Mouse (Mus musculus) adrenal gland, postnatal 36 days (tissue): Measurements from ENCODE around the gene Myl6b. TPM values are rescaled to one million over a fixed set of nuclear protein-coding genes. Genes with fewer than 3 reads are reported as not detected.

Experiments used
- DNase-seq, 2 experiments: peaks; one replicate each; pipeline ENCODE4 v3.0.0; 2021; ENCODE audit warnings: mixed read lengths in 1 of 2
- long read RNA-seq, 2 experiments: library from polyadenylated mRNA; stranded (forward); transcript quantifications; one replicate each; pipeline ENCODE4 v2.0.0; 2021; ENCODE audit warnings: borderline sequencing depth in 2 of 2
- total RNA-seq, 2 experiments: library from RNA; stranded (reverse); gene quantifications; 2 replicates each; pipeline ENCODE4 v1.2.3; 2021

Myl6b gene
- total RNA-seq = 1 to 10 TPM; 5.6 to 6.1 TPM
- long read RNA-seq, experiment 1, partial matches to known transcripts = 1 of 1 reads
- long read RNA-seq, experiment 1, other reads (novel, unspliced or antisense) = 0 of 1 reads
- long read RNA-seq, experiment 2 = 0 reads

GRCm38 (mm10) chr10:128498590-128498989 lies at the start of gene Myl6b:
Myl6b (minus strand) TSS chr10:128498685.
- DNase-seq = peak; percentile 97 to 98

DNA sequence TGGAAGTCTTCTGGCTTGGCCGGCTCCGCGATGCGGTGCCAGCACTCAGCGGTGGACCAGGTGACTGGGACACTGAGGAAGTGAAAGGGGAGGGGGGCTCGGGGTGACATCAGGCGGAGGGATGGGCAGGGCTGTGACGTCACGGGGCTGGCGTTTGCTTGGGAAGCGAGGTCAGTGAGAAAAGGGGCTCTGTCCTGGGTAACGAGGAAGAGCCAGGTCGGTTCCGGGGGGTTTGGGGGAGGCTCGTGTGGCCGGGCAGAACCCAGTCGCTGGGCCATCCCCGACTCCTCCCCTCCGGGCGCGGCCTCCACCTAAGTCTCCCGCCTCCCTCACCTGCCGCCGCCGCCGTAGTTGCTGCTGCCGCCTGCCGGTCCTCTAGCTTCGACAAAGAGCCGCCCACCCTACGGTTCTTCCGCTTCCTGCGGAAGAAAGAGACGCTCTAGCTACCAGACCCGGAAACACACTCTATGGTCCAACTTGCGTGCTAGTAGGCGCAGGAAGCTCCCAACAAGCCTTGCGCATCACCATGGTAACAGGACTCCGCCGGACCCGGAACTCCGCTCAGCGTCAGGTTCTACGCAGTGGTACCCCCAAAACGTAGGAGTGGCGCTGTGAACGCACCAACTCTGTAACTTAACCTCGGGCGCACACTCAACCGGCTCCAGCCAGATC lies 49.0 kb upstream of the Myl6b start, which contains the start of gene Zc3h10:
Gene Zc3h10 (minus strand): TSS at position 414 of the 672 bp plus-strand sequence.
- DNase-seq = peak; percentile 94

- DNase-seq = no peak
These were observed 48.3 kb upstream of the Myl6b start for GRCm38 (mm10) chr10:128546787-128547186.

DNA sequence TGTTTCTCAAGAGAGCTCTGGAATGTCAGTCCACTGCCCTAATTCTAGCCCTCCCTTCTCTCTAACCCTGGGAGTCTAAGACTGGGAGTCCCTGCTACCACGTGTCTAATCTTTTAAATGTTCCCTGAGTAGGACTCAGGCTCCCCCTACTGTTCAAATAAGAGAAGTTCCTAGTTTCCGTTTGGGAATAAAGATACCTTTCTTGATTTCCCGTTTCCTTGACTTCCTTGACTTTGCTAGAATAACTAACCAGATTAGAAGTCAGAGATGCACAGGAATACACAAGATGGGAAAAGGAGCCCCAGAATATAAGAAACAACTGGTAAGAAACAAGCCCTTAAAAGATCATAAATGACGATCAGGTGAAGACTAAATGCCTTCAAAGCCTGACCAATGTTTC lies 47.9 kb upstream of the Myl6b start:
- no peak for DNase-seq

DNA sequence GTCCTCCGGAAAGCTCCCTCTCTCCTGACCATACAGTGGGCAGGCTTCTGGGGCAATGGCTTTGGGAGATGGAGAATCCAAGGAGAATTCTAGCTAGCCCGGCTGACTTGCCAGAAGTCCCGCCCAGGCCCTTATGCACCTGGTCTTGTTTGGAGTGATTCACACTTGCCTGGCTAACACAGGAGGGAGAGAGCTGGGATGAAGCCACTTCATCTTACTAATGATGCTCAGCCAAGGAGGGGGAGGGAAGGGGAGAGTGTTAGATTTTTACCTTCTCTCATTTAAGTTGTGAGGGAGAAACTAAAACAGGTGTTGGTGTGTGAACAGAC lies 47.0 kb upstream of the Myl6b start:
- DNase-seq = no peak

DNA sequence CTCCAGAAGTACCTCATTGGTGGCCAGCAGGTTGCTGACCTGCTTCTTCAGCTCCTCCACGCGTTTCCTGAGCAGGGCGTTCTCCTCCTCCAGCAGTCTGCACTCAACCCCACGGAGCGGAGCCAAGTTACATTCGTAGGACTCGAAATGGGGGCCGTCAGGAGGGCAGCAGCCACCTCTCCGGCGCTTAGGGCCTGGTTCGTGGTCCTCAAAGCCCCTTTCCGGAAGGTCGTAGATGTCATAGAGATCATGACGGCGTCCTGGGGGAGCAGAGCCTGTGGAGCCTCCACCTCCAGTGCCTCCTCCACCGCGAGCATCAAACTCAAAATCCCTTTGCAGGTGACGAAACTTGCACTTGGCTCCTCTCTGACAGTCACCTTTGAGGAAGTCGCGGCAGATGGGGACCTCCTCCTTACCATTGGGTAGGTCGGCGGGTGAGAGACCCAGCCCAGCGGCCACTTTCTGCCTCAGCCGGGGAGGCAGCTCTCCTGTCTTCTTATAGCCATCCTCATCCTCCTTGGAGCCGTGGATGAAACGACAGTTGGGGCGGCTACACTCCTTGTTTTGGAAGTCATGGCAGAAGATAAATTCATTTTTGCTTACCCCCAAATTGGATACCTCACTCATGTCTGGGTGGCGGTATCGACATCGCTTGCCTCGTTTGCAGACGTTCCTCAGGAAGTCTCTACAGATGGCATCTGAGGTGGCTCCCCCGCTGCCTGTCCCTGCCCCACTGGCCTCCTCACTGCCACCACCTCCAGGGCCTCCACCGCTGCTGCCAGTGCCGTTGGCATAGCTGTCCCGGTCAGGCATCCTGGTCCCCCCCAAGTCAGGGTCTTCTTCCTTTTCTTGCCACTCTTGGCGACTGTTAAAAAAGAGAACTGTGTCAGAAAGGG lies 46.4 kb upstream of the Myl6b start:
- no peak for DNase-seq

DNA sequence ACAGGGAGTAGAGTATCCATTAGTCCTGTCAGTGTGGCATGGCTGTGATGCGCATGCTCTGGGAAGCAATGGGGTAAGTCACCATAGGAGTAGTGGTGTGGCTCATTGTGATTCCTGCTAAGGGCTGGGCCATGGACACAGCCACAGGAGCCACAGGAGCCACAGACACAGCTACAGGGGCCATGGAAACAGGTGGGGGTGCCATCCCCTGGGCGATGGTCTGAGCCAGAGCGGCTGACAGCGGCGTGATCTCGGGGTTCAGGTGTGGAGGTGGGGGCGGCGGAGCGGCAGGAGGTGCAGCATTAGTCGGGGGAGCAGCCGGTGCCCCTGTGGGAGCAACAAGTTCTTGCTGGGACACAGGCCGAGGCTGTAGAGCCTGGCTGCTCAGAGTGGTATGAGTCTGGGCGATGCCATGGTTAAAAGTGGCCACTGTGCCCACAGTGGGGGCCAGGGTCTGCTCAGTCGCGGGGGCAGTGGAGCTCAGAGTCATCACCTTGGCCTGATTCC lies 45.7 kb upstream of the Myl6b start:
- no peak for DNase-seq

GRCm38 (mm10) chr10:128543100-128543499 lies 44.6 kb upstream of the Myl6b start:
- DNase-seq = no peak

GRCm38 (mm10) chr10:128538340-128538870 lies 39.9 kb upstream of the Myl6b start:
- DNase-seq = no peak

GRCm38 (mm10) chr10:128536266-128536940 lies 37.9 kb upstream of the Myl6b start:
- peak; percentile 87 to 88 for DNase-seq

- no peak for DNase-seq
These were observed 37.3 kb upstream of the Myl6b start for GRCm38 (mm10) chr10:128535624-128536265.

GRCm38 (mm10) chr10:128535206-128535605 lies 36.7 kb upstream of the Myl6b start:
- no peak for DNase-seq

- no peak for DNase-seq
These were observed 28.2 kb upstream of the Myl6b start for GRCm38 (mm10) chr10:128526366-128527356.

DNA sequence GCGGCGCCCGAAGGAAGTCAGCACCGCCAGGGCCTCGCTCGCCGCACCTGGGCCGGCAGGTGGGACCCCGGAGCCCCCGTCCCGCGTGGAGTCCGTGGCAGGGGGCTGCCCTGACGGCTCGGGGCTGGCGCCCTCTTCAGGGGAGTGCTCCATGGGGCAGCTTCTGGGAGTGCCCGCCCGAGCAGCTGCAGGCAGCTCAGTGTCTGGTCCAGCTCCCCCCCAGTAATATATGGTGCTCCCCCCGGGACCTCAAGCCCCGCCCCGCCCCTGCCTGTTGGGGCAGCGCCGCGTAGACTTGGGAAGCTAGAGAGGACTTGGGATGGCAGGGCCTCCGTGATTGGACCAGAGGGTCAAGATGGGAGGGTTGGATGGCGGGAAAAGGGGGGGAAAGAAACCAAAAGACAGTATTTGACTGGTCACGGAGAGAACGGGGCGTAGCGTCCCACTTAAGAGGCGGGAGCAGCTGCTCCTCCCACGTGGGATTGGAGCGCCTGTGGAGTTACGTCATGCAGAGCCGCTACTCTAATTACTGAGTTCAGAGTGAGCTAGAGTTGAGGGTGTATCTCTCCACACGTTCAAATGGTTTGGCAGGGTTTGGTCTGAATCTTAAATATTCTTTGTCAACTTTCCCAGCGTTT lies 27.3 kb upstream of the Myl6b start, which contains the start of gene Esyt1:
Gene Esyt1 (minus strand): TSS at position 201 of the 638 bp plus-strand sequence.
- peak; percentile 95 to 96 for DNase-seq

DNA sequence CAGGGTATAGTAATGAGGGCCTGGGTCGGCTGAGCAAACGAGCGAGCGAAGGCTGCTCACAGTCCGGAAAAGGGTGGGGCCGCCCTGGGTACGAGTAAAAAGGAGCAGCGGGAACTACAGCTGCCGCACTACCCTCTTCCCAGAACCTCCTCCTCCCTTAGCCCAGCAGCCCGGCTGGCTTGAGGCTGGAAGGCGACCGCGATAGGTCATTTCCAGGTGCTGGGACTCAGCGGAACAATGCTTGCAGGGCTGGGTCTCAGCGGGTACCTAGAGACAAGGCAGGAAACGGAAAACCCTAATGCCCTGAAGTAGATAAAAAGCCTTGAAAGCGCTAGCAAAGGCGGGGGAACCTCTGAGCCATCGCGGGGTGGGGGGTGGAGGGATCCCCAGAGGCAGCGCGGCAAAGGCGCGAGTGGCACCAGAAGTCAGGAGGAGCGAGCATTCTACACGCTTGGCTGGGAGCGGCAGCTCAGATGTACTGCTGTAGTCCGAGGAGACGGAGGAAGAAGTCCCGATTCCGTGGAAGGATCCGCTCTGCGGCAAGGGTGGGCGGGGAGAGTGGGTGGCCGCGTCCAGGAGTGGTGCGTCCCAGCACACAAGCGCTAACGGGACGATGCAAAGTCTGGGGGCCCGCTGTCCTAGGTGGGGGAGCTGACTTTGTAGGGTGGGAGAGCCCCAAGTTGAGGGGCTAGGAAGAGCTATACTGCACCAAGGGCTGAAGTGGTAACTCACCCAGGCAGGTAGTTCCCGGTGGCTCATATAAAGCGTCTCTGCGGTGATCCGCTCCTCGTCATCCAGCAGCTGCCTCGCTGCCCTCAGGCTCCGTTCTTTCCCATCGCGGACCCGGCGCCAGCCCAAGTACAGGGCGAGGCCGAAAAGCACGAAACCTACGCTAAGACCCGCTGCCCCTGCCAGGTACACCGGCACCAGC lies 26.5 kb upstream of the Myl6b start:
- DNase-seq = peak; percentile 52 to 71

- DNase-seq = no peak
These were observed 25.7 kb upstream of the Myl6b start for GRCm38 (mm10) chr10:128524111-128524731.

GRCm38 (mm10) chr10:128522351-128522750 lies 23.9 kb upstream of the Myl6b start:
- no peak for DNase-seq

DNA sequence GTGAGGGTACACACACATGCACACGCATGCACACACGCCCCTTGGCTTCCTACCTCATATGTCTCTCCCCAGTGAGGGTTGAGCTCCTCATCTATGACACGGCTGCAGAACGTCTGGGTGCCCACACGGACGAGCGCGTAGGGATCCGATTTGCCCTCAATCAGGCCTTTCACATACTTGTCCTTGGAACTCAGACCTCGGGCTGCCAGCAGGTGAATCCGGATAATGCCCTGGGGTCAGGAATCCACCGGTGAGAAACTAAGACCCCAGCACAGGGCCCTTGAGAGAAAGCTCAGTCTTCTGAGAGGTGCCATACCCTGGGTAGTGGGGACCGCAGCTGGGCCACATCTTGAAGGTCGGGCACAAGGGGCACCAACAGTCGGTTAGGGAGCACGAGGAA lies 22.1 kb upstream of the Myl6b start:
- DNase-seq = no peak
